Mouse (Mus musculus) neutrophil, adult 59 days (primary cell): ENCODE measurements around the gene Cbr3. TPM values are rescaled to one million over a fixed set of nuclear protein-coding genes. Genes with fewer than 3 reads are reported as not detected.

Experiments
- total RNA-seq, 2 experiments: library from RNA; stranded (reverse); gene quantifications; 1 replicate in 1 of 2; 2 replicates in 1 of 2; pipeline ENCODE4 v1.2.4; 2023

Cbr3 gene
- 1 to 10 TPM; 1.9 to 2.3 TPM for total RNA-seq

DNA sequence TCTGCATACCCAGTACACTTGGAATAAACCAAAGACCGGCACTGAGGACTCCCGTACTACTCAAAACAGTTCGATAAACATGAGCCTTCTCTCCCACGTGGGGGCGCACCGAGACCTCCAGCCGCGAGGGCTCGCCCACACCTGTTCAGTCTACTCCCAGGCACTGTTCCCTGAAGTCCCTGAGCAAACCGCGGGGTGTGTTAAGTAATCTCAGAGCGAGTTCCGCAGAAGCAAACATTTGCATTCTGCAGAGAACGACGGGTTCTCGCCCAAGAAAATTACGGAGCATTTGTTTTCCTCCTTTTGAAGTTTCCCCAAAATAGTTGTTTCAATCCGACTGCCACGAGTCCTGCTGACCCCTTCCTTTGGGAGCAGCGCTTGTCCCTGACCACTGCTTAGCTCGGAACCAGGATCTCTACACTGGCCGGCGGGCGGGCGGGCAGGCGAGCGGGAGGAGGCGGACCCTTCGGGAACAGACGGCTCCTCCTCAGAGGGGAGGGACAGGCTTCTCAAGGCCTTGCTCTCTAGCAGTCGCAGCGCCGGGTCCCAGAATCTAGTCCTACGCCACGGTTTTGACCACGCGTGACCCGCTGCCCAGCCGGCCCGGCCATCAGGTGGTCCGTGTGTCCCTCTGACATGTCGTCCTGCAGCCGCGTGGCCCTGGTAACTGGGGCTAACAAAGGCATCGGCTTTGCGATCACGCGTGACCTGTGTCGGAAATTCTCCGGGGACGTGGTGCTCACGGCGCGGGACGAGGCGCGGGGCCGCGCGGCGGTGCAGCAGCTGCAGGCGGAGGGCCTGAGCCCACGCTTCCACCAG is at the start of gene Cbr3:
Gene Cbr3, plus strand, starts transcription at position 527 of the 819 bp plus-strand sequence.

GRCm38 (mm10) chr16:93711411-93712188 is 28.6 kb downstream of the Cbr3 start, which contains the start of gene Dop1b:
TSS of gene Dop1b (plus strand) at chr16:93711904.

Other genes with a start within 250 kb of the Cbr3 start
- 1 to 10 TPM; 1.3 to 4.2 TPM for gene Setd4, start 79.2 kb upstream of the Cbr3 start, total RNA-seq
- gene Cbr1, start 77.4 kb upstream of the Cbr3 start, total RNA-seq: 1 to 10 TPM; 7.3 to 7.5 TPM
- under 1 TPM in 1 of 2 experiments, not detected in 1; 0.64 TPM for gene Gm5678, start 55.1 kb upstream of the Cbr3 start, total RNA-seq
- 10 to 100 TPM; 77.7 to 80.8 TPM for gene Dop1b, start 28.7 kb downstream of the Cbr3 start, total RNA-seq
- 100 to 1,000 TPM; 119 TPM for gene Morc3, start 148.9 kb downstream of the Cbr3 start, total RNA-seq
- gene Chaf1b, start 200.7 kb downstream of the Cbr3 start, total RNA-seq: 10 to 100 TPM; 20.5 to 25.1 TPM